Mouse (Mus musculus): ENCODE results near the gene Mapk12. TPM values are rescaled to one million over a fixed set of nuclear protein-coding genes. Genes with fewer than 3 reads are reported as not detected.

Mapk12 gene
- polyA plus RNA-seq, 1 experiment from 2014 or later, result 18.4 TPM

DNA sequence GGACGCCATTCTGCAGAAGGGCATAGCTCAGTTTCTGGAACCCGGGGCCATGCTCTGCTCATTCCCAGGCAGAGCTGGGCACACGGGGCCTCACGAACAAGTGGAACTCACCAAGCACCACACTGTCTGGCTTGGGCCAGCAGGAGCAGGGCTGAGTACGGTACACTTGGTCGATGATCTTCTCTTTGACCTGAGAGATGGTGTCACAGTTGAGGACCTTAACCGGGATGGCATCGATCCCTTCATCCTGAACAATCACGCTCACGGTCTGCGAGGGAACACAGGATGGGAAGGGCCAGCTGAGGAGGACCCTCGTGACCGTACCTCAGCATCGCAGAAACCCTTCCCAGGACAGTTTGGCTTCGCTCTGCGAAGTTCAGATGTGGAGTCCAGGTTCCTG is 18.0 kb upstream of the Mapk12 start:
- no peak overlapping the region for H3K4me3 ChIP-seq (ENCODE audit: low read length)
- no peak overlapping the region for H3K4me2 ChIP-seq (ENCODE audit: low read depth, low read length)
- H3K27me3 ChIP-seq (ENCODE audit: control insufficient read depth, insufficient read depth, low read length), result no peaks in the 10 kb centered on the region
- WGBS, result 92% methylated on average over 16 of the region's 16 CpGs
- H3K9ac ChIP-seq (ENCODE audit: low read length), result no peak overlapping the region
- H3K9me3 ChIP-seq (replicated peaks; ENCODE audit: control insufficient read depth, low read length), result no peaks in the 10 kb centered on the region
- H3K4me1 ChIP-seq (ENCODE audit: control insufficient read depth, insufficient read depth, low read length), result peaks cover 3% of the 10 kb centered on the region; the same call in 1 of the 2 replicates
- H3K36me3 ChIP-seq (ENCODE audit: control insufficient read depth, insufficient read depth), result peaks cover 87% of the 10 kb centered on the region
- no peak for ATAC-seq (replicated peaks; ENCODE audit: extremely low read depth, insufficient read depth, low FRiP score)
- no peak overlapping the region for H3K27ac ChIP-seq (ENCODE audit: low read length)

DNA sequence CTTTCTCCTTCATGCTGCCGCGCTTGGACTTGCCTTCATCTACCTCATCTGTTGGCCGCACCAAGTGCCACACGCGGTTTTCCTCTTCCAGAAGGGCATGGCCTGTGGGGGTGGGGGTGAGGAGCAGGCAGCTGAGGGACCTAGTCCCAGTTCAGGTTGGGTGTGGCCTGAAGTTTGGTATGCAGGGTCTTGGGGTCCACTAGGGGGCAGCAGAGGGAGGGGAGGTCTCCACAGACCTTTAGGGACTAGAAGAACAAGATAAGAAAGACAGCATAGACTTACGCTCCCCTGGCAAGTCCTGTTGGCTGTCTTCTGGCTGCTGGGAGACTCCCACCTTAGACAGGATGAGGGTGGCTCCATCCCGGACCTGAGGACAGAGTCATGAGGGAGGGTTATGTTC is 17.5 kb upstream of the Mapk12 start:
- H3K9ac ChIP-seq (ENCODE audit: low read length), result no peak overlapping the region
- WGBS, result 57% methylated on average over 7 of the region's 7 CpGs
- H3K36me3 ChIP-seq (ENCODE audit: control insufficient read depth, insufficient read depth), result peaks cover 82% of the 10 kb centered on the region
- H3K27me3 ChIP-seq (ENCODE audit: control insufficient read depth, insufficient read depth, low read length), result no peaks in the 10 kb centered on the region
- no peak overlapping the region for H3K27ac ChIP-seq (ENCODE audit: low read length)
- no peaks in the 10 kb centered on the region for H3K9me3 ChIP-seq (replicated peaks; ENCODE audit: control insufficient read depth, low read length)
- no peak for ATAC-seq (replicated peaks; ENCODE audit: extremely low read depth, insufficient read depth, low FRiP score)
- H3K4me2 ChIP-seq (ENCODE audit: low read depth, low read length), result no peak overlapping the region
- H3K4me3 ChIP-seq (ENCODE audit: low read length), result no peak overlapping the region
- H3K4me1 ChIP-seq (ENCODE audit: control insufficient read depth, insufficient read depth, low read length), result peaks cover 3% of the 10 kb centered on the region; the same call in 1 of the 2 replicates

DNA sequence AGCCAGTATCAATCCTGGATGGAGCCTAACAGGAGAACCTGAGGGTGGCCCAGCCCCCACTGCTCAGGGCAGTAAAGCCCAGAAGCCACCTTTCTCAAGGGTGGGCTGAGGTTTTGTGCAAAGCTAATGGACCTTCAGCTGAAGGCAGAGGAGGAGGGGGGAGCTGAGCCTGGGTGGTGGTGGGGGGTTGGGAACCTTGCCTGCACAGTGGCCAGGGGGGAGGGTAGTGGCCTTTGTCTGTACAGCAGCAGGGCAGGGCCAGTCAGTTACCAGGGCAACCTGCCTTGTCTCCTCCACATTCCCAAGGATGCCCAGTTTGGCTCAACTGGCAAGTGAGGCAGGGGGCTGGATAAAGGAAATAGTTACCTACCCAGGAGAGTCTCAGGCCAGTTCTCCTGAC is 11.8 kb upstream of the Mapk12 start:
- Histone ChIP-seq H3K27me3 (ENCODE audit: control insufficient read depth, insufficient read depth, low read length) (peaks cover 18% of the 10 kb centered on the region), H3K4me3 (ENCODE audit: low read length) (no peak overlapping the region), H3K27ac (ENCODE audit: low read length) (no peak overlapping the region), H3K4me1 (ENCODE audit: control insufficient read depth, insufficient read depth, low read length) (peaks cover 4% of the 10 kb centered on the region), H3K9me3 (replicated peaks; ENCODE audit: control insufficient read depth, low read length) (no peaks in the 10 kb centered on the region), H3K9ac (ENCODE audit: low read length) (no peak overlapping the region), H3K36me3 (ENCODE audit: control insufficient read depth, insufficient read depth) (peaks cover 29% of the 10 kb centered on the region), H3K4me2 (ENCODE audit: low read depth, low read length) (no peak overlapping the region)
- ATAC-seq (replicated peaks; ENCODE audit: extremely low read depth, insufficient read depth, low FRiP score), result no peak

DNA sequence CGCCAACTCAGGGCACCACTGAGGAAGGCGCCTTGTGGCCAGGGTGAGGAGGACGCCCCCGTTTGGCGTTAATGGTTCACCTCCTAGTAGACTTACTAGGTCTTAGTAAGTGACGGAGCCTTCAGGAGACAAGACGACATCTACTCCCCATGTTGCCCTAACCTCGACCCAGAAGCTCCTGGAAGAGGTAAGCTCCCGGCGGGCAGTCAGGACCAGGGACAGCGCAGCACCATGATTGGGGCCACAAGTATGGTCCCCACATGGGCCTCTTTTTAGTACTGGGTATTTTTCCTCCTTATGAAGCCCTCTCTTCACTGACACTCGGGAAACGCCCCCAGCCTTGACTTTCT is 9.5 kb upstream of the Mapk12 start:
- H3K9ac ChIP-seq (ENCODE audit: low read length), result no peak overlapping the region

DNA sequence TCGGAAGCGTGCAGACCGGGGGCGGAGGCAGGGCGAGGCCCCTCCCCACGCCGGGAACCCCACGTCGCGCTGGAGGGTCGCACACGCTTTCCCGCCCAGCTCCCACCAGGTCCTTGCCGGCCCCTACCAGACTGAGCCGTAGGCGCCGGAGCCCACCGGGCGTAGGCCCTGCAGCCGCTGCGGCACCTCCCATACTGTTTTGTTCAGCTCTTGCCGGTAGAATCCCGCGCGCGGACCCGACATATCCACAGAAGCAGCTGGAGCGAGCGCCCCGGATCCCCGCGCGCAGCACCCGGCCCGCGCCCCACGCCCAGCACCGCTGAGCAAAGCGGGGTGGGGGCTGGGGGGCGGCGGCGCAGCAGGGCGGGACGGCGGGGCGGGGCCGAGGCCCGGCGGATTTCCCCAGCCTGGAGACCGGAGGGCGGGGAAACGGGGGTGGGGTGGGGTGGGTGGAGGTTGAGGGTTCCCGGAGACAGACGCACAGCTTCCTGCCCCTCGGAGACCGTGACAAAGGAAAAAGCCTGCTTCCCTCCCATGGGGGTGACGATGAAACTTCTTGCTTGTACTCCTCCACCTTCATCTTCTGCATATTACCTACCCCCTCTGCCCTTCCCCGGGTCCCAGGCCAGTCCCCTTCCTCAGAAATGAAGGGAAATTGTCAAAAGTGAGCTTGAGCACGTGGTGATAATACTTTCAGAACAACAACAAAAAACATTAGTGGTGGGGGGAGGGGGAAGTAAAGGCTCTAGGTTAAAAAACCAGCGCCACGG is 9.0 kb upstream of the Mapk12 start, which contains the start of gene Mapk11:
Gene Mapk11, minus strand, starts transcription at position 358 of the 770 bp plus-strand sequence.
- H3K27me3 ChIP-seq (ENCODE audit: control insufficient read depth, insufficient read depth, low read length), result peaks cover 41% of the 10 kb centered on the region
- H3K4me3 ChIP-seq (ENCODE audit: low read length), result peak within 1 kb of the TSS; percentile 78
- peaks cover 12% of the 10 kb centered on the region for H3K4me1 ChIP-seq (ENCODE audit: control insufficient read depth, insufficient read depth, low read length)
- peak within 1 kb of the TSS; percentile 96 for H3K4me2 ChIP-seq (ENCODE audit: low read depth, low read length)
- under 1% methylated on average over 48 of the region's 61 CpGs for WGBS
- no peak within 1 kb of the TSS for H3K27ac ChIP-seq (ENCODE audit: low read length)
- ATAC-seq (replicated peaks; ENCODE audit: extremely low read depth, insufficient read depth, low FRiP score), result peak; percentile 66
- H3K36me3 ChIP-seq (ENCODE audit: control insufficient read depth, insufficient read depth), result peaks cover 6% of the 10 kb centered on the region; the same call in 1 of the 2 replicates
- peak within 1 kb of the TSS; percentile 71 for H3K9ac ChIP-seq (ENCODE audit: low read length)
- H3K9me3 ChIP-seq (replicated peaks; ENCODE audit: control insufficient read depth, low read length), result no peaks in the 10 kb centered on the region

More for the DNA sequence above, 9.5 kb upstream of the Mapk12 start:
- Histone ChIP-seq H3K4me1 (ENCODE audit: control insufficient read depth, insufficient read depth, low read length) (peaks cover 12% of the 10 kb centered on the region), H3K27me3 (ENCODE audit: control insufficient read depth, insufficient read depth, low read length) (peaks cover 40% of the 10 kb centered on the region), H3K4me2 (ENCODE audit: low read depth, low read length) (peak overlapping the region; percentile 96), H3K36me3 (ENCODE audit: control insufficient read depth, insufficient read depth) (peaks cover 7% of the 10 kb centered on the region; the same call in 1 of the 2 replicates), H3K4me3 (ENCODE audit: low read length) (peak overlapping the region; percentile 78), H3K9me3 (replicated peaks; ENCODE audit: control insufficient read depth, low read length) (no peaks in the 10 kb centered on the region), H3K27ac (ENCODE audit: low read length) (no peak overlapping the region)
- WGBS, result 3% methylated on average over 13 of the region's 13 CpGs
- no peak for ATAC-seq (replicated peaks; ENCODE audit: extremely low read depth, insufficient read depth, low FRiP score)

DNA sequence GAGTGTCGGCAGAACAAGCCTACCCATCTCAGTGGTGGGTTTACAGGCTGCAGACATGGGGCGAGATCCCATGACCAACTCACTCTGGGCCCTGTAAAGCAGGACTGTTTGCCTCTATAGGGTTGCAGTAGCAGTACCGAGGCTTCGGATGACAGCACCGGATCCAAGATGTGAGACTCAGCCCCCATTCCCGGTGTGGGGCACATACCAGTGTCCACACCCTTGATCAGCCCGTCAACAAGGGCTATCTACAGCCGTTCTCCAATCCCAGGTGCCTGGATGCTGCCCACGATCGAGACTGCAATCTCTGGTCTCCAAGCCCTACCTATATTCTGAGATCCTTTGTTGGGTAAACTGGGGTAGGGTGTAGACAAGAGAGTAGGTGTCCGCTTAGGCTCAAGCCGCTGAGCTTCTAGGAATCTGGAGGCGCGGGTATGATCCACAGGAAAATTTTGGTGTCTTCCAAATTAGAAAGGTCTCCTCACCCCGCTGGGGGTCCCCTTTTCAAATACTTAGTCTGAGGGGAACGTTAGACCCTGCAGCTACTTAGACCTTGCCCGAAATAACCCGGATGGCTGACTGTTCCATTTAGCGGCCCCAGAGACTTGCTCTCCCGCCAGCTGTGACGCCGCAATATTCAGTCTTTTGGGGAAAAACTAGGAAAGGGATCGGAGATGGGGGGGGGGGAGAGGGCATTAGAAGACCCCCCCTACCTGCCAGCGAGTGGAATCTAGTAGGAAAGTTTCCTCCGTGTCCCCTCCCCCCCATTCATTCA is 8.2 kb upstream of the Mapk12 start:
- Histone ChIP-seq H3K4me3 (ENCODE audit: low read length) (peak overlapping the region; percentile 78), H3K27ac (ENCODE audit: low read length) (no peak overlapping the region), H3K36me3 (ENCODE audit: control insufficient read depth, insufficient read depth) (no peaks in the 10 kb centered on the region), H3K9ac (ENCODE audit: low read length) (peak overlapping the region; percentile 71), H3K27me3 (ENCODE audit: control insufficient read depth, insufficient read depth, low read length) (peaks cover 48% of the 10 kb centered on the region), H3K9me3 (replicated peaks; ENCODE audit: control insufficient read depth, low read length) (no peaks in the 10 kb centered on the region), H3K4me2 (ENCODE audit: low read depth, low read length) (peak overlapping the region; percentile 96), H3K4me1 (ENCODE audit: control insufficient read depth, insufficient read depth, low read length) (peaks cover 12% of the 10 kb centered on the region)
- 8% methylated on average over 25 of the region's 25 CpGs for WGBS
- no peak for ATAC-seq (replicated peaks; ENCODE audit: extremely low read depth, insufficient read depth, low FRiP score)

DNA sequence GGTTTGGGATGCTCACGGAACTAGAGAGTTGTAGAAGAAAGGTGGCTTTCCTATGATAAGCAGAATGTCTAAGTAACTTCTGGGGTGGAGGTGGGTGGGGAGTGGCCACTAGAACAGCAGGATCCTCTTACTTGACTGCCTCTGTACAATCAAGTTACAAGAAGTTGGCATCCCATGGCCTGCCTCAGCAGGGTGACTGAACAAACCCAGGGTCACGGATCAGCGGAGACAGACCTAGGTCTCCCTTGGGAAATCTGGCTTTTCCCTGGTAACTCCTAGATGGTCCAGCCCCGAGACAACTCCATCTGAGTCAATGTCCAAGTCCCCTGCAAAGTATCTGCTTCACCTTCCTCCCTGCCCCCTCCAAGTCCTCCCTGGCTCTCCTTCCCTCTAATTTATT is 7.4 kb upstream of the Mapk12 start:
- H3K9me3 ChIP-seq (replicated peaks; ENCODE audit: control insufficient read depth, low read length), result no peaks in the 10 kb centered on the region
- no peak overlapping the region for H3K9ac ChIP-seq (ENCODE audit: low read length)
- WGBS, result 56% methylated on average over 4 of the region's 4 CpGs
- no peaks in the 10 kb centered on the region for H3K36me3 ChIP-seq (ENCODE audit: control insufficient read depth, insufficient read depth)
- no peak for ATAC-seq (replicated peaks; ENCODE audit: extremely low read depth, insufficient read depth, low FRiP score)
- H3K4me2 ChIP-seq (ENCODE audit: low read depth, low read length), result no peak overlapping the region
- H3K4me1 ChIP-seq (ENCODE audit: control insufficient read depth, insufficient read depth, low read length), result peaks cover 12% of the 10 kb centered on the region
- H3K27ac ChIP-seq (ENCODE audit: low read length), result no peak overlapping the region
- no peak overlapping the region for H3K4me3 ChIP-seq (ENCODE audit: low read length)
- H3K27me3 ChIP-seq (ENCODE audit: control insufficient read depth, insufficient read depth, low read length), result peaks cover 50% of the 10 kb centered on the region

DNA sequence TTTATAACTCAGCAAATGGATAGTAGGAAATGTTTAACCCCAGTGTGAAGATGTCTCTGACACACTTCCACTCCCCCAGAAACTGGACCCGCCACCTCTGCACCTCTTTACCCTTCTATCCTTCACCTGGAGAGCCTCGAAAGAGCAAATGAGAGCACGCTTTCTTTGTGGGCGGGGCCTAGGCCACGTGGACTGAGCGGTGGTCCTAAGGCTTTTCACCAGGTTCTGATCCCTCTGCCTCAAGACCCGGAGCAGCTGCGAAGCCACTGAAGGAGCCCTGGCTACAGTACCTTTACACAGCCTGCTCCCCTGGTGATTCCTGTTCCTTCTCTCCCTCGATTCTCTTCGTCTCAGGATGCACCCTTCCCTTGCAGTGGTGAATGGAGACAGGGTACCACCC is 7.0 kb upstream of the Mapk12 start:
- ATAC-seq (replicated peaks; ENCODE audit: extremely low read depth, insufficient read depth, low FRiP score), result no peak
- Histone ChIP-seq H3K9ac (ENCODE audit: low read length) (no peak overlapping the region), H3K4me1 (ENCODE audit: control insufficient read depth, insufficient read depth, low read length) (peaks cover 12% of the 10 kb centered on the region), H3K4me3 (ENCODE audit: low read length) (no peak overlapping the region), H3K36me3 (ENCODE audit: control insufficient read depth, insufficient read depth) (no peaks in the 10 kb centered on the region), H3K27me3 (ENCODE audit: control insufficient read depth, insufficient read depth, low read length) (peaks cover 54% of the 10 kb centered on the region), H3K9me3 (replicated peaks; ENCODE audit: control insufficient read depth, low read length) (no peaks in the 10 kb centered on the region), H3K27ac (ENCODE audit: low read length) (no peak overlapping the region), H3K4me2 (ENCODE audit: low read depth, low read length) (no peak overlapping the region)
- 22% methylated on average over 10 of the region's 10 CpGs for WGBS

DNA sequence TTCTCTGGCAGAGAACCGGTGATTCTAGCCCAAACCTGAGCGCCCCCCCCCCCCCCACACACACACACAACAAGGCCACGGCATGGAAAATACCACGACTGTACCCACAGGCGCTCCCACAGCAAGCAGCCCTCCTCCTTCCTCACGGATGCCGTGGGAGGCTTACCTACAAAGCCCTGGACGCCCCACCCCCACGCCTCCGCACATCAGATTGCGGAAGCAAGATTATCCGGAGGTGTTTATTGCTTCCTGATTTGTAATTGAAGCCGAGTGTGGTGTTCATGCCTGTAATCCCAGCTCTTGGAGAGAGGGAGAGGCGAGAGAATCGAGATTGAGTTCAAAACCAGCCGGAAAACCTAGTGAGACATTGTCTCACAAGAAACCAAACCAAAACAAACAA is 6.5 kb upstream of the Mapk12 start:
- 11% methylated on average over 16 of the region's 16 CpGs for WGBS
- H3K27ac ChIP-seq (ENCODE audit: low read length), result no peak overlapping the region

More for the DNA sequence above, 6.5 kb upstream of the Mapk12 start:
- Histone ChIP-seq H3K9me3 (replicated peaks; ENCODE audit: control insufficient read depth, low read length) (no peaks in the 10 kb centered on the region), H3K4me2 (ENCODE audit: low read depth, low read length) (peak overlapping the region; percentile 53), H3K4me3 (ENCODE audit: low read length) (peak overlapping the region; percentile 35), H3K27me3 (ENCODE audit: control insufficient read depth, insufficient read depth, low read length) (peaks cover 57% of the 10 kb centered on the region), H3K36me3 (ENCODE audit: control insufficient read depth, insufficient read depth) (no peaks in the 10 kb centered on the region), H3K4me1 (ENCODE audit: control insufficient read depth, insufficient read depth, low read length) (peaks cover 12% of the 10 kb centered on the region), H3K9ac (ENCODE audit: low read length) (no peak overlapping the region)
- ATAC-seq (replicated peaks; ENCODE audit: extremely low read depth, insufficient read depth, low FRiP score), result no peak

All from heart, embryonic 16.5 days (tissue).